Mouse (Mus musculus) heart, embryonic 16.5 days (tissue): ENCODE data around the gene Tmem184b. TPM values are rescaled to one million over a fixed set of nuclear protein-coding genes. Genes with fewer than 3 reads are reported as not detected.

Experiments
- ATAC-seq: fragments of 200-750 bp; cut with Nextera tagmentation; replicated peaks from 2 replicates; pipeline ENCODE4 v1.8.0; 2017; ENCODE audit warnings: moderate number of reproducible peaks; ENCODE audit not compliant: insufficient read depth, low FRiP score; ENCODE audit errors: extremely low read depth
- H3K27ac ChIP-seq: fragments of 300-500 bp; sonication (generic); 2 replicates; pipeline ENCODE4 v1.5.1; 2014; ENCODE audit warnings: mild to moderate bottlenecking, low read length, control low read depth, moderate library complexity
- H3K27me3 ChIP-seq: fragments of 300-500 bp; sonication (generic); 2 replicates; pipeline ENCODE4 v1.6.1; 2014; ENCODE audit warnings: low read length, mixed read lengths; ENCODE audit not compliant: control insufficient read depth, insufficient read depth
- H3K36me3 ChIP-seq: fragments of 300-500 bp; sonication (generic); 2 replicates; pipeline ENCODE4 v1.6.1; 2014; ENCODE audit not compliant: control insufficient read depth, insufficient read depth
- H3K4me1 ChIP-seq: fragments of 300-500 bp; sonication (generic); 2 replicates; pipeline ENCODE4 v1.6.1; 2014; ENCODE audit warnings: low read length, mixed read lengths; ENCODE audit not compliant: control insufficient read depth, insufficient read depth
- H3K4me2 ChIP-seq: fragments of 300-500 bp; sonication (generic); 2 replicates; pipeline ENCODE4 v1.6.1; 2014; ENCODE audit warnings: low read depth, mild to moderate bottlenecking, control low read depth, low read length
- H3K4me3 ChIP-seq: fragments of 300-500 bp; sonication (generic); 2 replicates; pipeline ENCODE4 v1.5.1; 2014; ENCODE audit warnings: mild to moderate bottlenecking, control low read depth, low read length
- H3K9ac ChIP-seq: fragments of 300-500 bp; sonication (generic); 2 replicates; pipeline ENCODE4 v1.6.1; 2014; ENCODE audit warnings: low read length, control low read depth
- H3K9me3 ChIP-seq: fragments of 300-500 bp; sonication (generic); replicated peaks from 2 replicates; pipeline ENCODE4 v1.6.1; 2016; ENCODE audit warnings: low read length; ENCODE audit not compliant: control insufficient read depth
- whole genome bisulfite sequencing: fragments of 180-500 bp; shearing (Covaris S2); extraction: QIAGEN DNeasy Blood & Tissue Kit; methylation state at CpG from one replicate; pipeline ENCODE4 v1.1.7; 2014; 5-methylcytosine and 5-hydroxymethylcytosine counted together
- polyA plus RNA-seq: library from polyadenylated mRNA; unstranded; fragments of >200 nt; fragmentation: Nextera tagmentation; extraction: Ambion mirVana; gene quantifications from 2 replicates; pipeline ENCODE4 v1.2.1, GENCODE M21; 2015

The Tmem184b gene
- polyA plus RNA-seq, 1 experiment from 2014 or later, result 71.7 TPM

DNA sequence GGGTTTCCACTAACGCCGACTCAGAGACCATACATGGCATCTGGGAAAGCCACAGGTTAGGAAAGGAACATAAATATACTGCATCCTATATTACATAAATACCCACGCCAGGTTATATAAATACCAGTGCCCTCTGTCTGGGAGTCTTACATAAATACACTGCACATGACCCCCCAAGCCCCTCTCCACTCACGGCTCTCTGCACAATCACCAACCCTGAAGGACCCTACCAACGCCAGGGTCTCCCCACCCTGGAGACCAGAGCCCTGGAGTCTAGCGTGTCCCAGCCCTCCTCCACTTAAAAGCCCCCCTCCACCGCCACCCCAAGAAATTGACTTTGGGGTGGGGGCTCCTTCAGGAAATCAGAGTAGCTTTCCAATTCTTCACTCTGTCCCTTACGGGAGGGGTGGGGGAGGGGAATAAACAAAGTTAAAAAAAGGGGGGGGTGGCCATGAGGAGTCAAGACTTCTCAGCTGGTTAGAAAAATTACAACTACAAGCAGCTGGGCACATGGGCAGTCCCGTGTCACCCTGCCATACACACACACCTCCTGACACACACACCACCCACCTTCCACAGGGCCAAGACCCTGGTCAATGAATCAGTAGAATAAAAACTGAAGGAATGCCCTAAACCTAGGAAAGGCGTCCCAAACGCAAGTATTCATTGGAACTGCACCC lies 37.4 kb upstream of the Tmem184b start:
- no peaks in the 10 kb centered on the region for H3K27me3 ChIP-seq

DNA sequence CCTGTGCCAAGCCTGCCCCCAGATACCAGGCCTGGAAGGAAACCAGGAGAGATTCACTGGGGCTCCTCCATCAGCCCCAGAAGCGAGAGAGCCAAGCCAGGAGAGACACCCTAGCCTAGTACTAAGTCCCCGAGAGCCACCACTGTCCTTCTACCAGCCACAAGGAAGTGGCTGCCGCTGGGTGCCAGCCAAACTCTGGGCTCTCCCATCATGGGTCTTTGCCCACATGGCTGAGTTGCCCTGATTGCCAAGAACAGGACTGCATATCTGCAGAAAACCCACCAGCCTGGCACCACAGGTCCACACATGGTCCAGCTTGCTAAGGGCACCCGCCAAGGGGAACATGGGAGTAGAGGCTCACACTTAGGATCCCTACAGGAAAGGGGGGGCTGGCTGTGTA lies 36.9 kb upstream of the Tmem184b start:
- H3K27ac ChIP-seq, result peak overlapping the region; percentile 57; the same call in 1 of the 2 replicates
- H3K4me3 ChIP-seq, result peak overlapping the region; percentile 92
- peaks cover 7% of the 10 kb centered on the region for H3K36me3 ChIP-seq
- H3K4me2 ChIP-seq, result peak overlapping the region; percentile 94
- H3K27me3 ChIP-seq, result no peaks in the 10 kb centered on the region
- WGBS, result 57% methylated on average over 4 of the region's 4 CpGs
- peaks cover 68% of the 10 kb centered on the region for H3K4me1 ChIP-seq
- H3K9me3 ChIP-seq, result no peaks in the 10 kb centered on the region
- no peak for ATAC-seq
- peak overlapping the region; percentile 99 for H3K9ac ChIP-seq

More for the DNA sequence above, 37.4 kb upstream of the Tmem184b start:
- 19% methylated on average over 11 of the region's 11 CpGs for WGBS
- H3K9ac ChIP-seq, result peak overlapping the region; percentile 99
- peaks cover 7% of the 10 kb centered on the region for H3K36me3 ChIP-seq
- H3K4me3 ChIP-seq, result peak overlapping the region; percentile 92
- H3K9me3 ChIP-seq, result no peaks in the 10 kb centered on the region
- no peak for ATAC-seq
- H3K27ac ChIP-seq, result peak overlapping the region; percentile 98
- peaks cover 62% of the 10 kb centered on the region for H3K4me1 ChIP-seq
- H3K4me2 ChIP-seq, result peak overlapping the region; percentile 94

DNA sequence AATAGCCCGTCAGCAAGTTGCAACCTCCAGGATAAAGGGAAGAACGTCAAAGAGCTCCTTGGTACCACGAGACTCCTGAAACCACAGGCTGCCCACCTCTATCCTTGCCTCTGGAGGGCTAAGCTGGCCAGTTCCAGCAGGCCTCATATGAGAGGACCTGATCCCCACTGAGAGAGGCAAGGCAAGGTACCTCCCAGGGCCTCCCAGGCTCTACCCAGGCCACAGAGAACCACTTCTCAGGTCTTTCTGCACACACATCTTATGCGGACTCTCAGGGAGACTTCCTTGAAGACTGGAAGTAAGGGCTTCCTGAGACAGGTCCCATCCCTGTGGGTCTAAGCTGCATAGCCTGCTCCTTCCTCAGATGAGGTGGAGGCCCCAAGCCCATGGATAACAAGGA lies 36.0 kb upstream of the Tmem184b start:
- WGBS, result 64% methylated on average over 4 of the region's 4 CpGs
- Histone ChIP-seq H3K36me3 (peaks cover 7% of the 10 kb centered on the region), H3K4me2 (peak overlapping the region; percentile 94; the same call in 1 of the 2 replicates), H3K9ac (peak overlapping the region; percentile 58), H3K27ac (no peak overlapping the region; the same call in 1 of the 2 replicates), H3K9me3 (no peaks in the 10 kb centered on the region), H3K4me3 (no peak overlapping the region), H3K27me3 (no peaks in the 10 kb centered on the region), H3K4me1 (peaks cover 72% of the 10 kb centered on the region)
- no peak for ATAC-seq

DNA sequence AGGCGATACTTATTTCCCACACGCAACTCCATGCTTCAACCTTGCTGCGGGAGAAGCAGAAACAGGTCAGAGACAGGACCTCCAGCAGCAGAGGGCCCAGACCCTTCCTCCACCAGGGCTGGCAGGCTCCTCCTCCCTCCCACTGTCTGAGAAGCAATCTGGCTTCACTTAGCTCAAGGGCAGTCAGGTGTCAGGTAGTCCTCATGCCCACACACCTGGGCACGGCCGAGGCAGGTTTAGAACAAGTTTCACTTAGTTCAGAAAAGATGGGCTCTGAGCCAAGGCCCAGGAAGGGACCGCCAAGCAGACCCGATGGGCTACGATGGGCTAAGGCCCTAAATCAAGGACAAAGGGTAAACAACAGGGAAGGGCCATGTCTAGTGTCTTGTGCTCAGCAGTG lies 35.4 kb upstream of the Tmem184b start:
- H3K4me3 ChIP-seq, result 0 out of 2 replicates have a peak overlapping the region, but pooled peaks have one; percentile 2
- H3K27me3 ChIP-seq, result no peaks in the 10 kb centered on the region
- ATAC-seq, result no peak
- peaks cover 68% of the 10 kb centered on the region for H3K4me1 ChIP-seq
- WGBS, result 52% methylated on average over 8 of the region's 8 CpGs
- H3K9ac ChIP-seq, result peak overlapping the region; percentile 58
- H3K9me3 ChIP-seq, result no peaks in the 10 kb centered on the region
- H3K36me3 ChIP-seq, result peaks cover 7% of the 10 kb centered on the region
- peak overlapping the region; percentile 94 for H3K4me2 ChIP-seq
- peak overlapping the region; percentile 58 for H3K27ac ChIP-seq

DNA sequence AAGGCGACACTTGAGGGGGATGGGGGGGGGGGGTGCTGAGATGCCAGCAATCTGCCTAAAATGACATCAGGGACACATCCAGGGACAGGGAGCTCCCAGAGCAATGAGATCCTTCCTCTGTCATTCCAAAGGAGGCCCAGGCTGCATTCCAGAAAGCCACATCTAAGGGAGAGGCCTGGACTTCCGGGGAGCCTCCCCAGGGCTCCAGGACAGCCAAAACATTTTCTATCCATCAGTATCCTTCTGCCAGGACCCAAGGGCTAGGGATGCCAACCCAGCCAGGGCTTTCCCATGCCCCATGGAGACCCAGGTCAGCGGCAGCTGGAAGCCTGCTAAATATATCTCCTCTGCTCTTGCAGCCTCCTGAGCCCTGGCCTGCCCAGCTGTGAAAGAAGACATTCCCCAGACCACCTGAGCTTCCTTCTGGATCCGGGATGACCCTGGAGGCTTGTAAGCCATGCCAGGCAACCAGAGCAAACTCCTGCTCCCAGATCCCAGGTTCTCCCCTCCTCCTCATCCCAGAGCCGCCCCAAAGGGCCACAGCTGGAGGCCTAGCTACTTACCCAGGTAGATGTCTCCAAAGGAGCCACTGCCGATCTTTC lies 34.9 kb upstream of the Tmem184b start:
- H3K4me1 ChIP-seq, result peaks cover 72% of the 10 kb centered on the region
- H3K4me3 ChIP-seq, result 0 out of 2 replicates have a peak overlapping the region, but pooled peaks have one; percentile 2
- peak overlapping the region; percentile 58 for H3K9ac ChIP-seq
- H3K4me2 ChIP-seq, result peak overlapping the region; percentile 94
- 40% methylated on average over 6 of the region's 6 CpGs for WGBS
- H3K36me3 ChIP-seq, result peaks cover 7% of the 10 kb centered on the region
- no peaks in the 10 kb centered on the region for H3K27me3 ChIP-seq
- no peak for ATAC-seq
- H3K27ac ChIP-seq, result peak overlapping the region; percentile 58
- no peaks in the 10 kb centered on the region for H3K9me3 ChIP-seq

DNA sequence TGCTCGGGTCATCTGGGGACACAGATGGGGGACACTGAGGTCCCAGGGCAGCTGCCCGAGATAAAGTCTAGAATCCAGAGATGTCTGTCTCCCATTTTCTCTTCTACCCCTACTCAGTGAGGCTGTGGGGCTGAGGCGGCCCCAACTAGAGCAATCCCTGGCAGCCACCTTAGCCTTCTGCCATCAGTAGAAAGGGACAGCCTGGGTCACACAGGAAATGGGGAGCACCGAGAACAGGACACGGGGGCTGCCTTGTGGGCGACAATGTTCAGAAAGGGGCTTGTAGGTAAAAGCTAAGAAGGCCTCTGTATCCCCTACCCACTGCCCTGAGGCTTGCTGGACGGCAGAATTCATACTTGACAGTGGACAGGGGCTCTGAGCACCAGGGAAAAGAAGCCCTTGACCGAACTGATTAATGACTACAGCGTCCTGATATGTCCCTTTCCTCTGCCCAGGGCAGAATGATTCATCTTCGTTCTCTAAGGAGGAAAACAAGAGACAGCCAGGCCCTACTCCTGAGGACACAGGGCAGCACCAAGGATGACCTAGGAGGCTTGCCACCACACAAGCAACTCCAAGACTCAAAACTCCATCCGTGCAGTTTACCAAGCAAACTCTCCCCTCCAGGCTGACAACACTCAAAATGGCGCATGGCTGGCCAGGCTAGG lies 34.3 kb upstream of the Tmem184b start:
- Histone ChIP-seq H3K27me3 (no peaks in the 10 kb centered on the region), H3K36me3 (peaks cover 7% of the 10 kb centered on the region), H3K4me1 (peaks cover 75% of the 10 kb centered on the region), H3K9me3 (no peaks in the 10 kb centered on the region), H3K27ac (no peak overlapping the region), H3K4me3 (no peak overlapping the region), H3K9ac (no peak overlapping the region), H3K4me2 (no peak overlapping the region)
- WGBS, result 76% methylated on average over 12 of the region's 12 CpGs
- ATAC-seq, result no peak

DNA sequence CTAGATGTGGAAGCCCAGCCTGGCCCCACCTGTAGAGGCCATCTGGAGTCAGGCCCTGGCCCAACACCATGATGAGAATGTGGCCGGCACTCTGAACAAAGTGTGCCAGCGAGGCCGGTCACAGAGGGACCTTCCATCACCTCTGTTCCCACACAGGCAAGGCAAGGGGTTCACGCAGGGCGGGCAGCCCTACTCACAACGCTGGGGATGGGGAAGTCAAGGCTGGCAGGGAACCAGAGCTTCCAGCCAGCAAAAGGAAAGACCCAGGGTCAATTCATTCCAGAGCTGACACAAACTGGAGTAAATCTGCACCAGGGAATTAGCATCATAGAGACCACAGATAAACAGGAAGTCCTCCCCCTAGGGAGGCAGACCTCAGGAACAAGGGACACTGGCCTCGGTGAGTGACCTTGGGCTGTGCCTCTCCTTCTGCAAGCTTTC lies 33.1 kb upstream of the Tmem184b start:
- Histone ChIP-seq H3K4me1 (peaks cover 80% of the 10 kb centered on the region), H3K9ac (peak overlapping the region; percentile 24; the same call in 1 of the 2 replicates), H3K27ac (peak overlapping the region; percentile 58), H3K4me2 (0 out of 2 replicates have a peak overlapping the region, but pooled peaks have one; percentile 6), H3K36me3 (peaks cover 7% of the 10 kb centered on the region), H3K9me3 (no peaks in the 10 kb centered on the region), H3K27me3 (no peaks in the 10 kb centered on the region), H3K4me3 (no peak overlapping the region)
- WGBS, result 43% methylated on average over 7 of the region's 7 CpGs
- ATAC-seq, result no peak

DNA sequence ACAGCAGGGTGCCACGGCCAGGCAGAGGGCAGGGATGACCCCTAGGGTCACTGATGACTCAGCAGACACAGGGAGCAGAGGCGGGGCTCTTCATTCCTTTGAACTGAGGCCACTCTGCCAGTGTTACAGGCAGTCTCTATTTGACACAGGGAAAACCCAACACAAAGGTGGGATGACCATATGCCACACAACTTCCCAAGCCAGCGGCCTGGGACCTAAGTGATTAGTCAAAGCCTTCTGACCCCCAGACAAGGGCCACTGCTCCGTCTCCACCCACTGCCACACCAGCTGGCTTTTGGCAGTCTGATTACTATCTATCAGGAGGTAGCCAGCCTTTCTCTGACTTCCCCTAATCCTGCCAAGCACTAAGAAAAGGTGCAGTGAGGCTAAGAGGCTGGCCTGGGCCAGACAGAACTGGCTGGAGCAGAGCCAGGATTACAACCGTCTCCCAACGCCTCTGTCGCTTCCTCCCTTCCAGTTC lies 31.9 kb upstream of the Tmem184b start:
- no peaks in the 10 kb centered on the region for H3K27me3 ChIP-seq
- peaks cover 12% of the 10 kb centered on the region for H3K36me3 ChIP-seq
- H3K4me3 ChIP-seq, result no peak overlapping the region
- H3K9ac ChIP-seq, result peak overlapping the region; percentile 27
- WGBS, result 26% methylated on average over 7 of the region's 7 CpGs
- no peak for ATAC-seq
- H3K4me2 ChIP-seq, result no peak overlapping the region; the same call in 1 of the 2 replicates
- H3K27ac ChIP-seq, result peak overlapping the region; percentile 76
- H3K4me1 ChIP-seq, result peaks cover 73% of the 10 kb centered on the region
- H3K9me3 ChIP-seq, result no peaks in the 10 kb centered on the region
